Mouse (Mus musculus) layer of hippocampus, postnatal 10 days (tissue): ENCODE data around the gene Ccz1. TPM values are rescaled to one million over a fixed set of nuclear protein-coding genes. Genes with fewer than 3 reads are reported as not detected.

ENCODE experiments used
- DNase-seq, 2 experiments: peaks; one replicate each; pipeline ENCODE4 v3.0.0; 2021; ENCODE audit warnings: low spot score in 2 of 2
- total RNA-seq, 2 experiments: library from RNA; stranded (reverse); gene quantifications; 2 replicates each; pipeline ENCODE4 v1.2.3; 2021

Ccz1 gene
- total RNA-seq, 2 experiments from 2014 or later = 50.4 to 55.7 TPM

DNA sequence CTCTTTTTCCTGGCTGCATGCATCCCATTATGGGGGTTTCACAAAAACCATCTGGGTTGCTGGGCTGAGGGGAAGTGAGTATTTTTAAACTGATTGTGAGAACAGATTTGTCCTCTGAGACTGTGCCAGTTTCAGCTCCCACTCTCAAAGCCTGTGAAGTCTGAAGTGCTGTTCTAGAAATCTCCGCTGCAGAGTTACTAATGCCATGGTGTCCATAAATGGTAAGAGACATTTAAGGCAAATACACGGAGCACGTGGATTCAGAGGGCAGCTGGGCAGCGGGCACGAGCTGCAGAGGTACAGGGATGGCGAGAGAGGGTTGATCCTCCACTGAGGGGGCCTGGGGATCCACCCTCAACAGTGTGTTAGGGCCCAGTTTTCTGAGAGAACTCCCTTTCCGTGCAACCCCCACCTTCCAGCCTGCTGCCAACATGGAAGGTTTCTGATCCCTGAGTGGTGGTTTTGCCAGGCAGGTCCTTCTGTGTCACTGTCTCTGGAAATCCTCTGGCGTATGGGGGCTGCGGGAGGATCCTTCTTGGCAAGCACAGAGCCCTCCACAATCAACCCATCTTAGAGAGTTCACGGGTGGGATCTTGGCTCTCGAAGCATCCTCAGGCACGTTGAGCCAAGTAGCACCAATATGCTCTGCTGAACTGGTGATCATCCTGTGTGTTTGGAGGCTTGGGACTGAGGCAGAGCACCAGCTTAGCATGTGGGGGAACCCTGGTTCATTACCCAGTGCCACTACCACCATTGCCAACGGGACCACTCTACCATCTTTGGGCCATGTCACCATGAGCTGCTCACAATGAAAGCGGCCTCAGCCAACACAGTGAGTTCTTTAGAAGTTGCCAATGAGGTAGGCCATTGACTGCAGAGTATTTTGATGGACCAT lies 71.2 kb downstream of the Ccz1 start:
- peak; percentile 61 to 67 for DNase-seq

DNA sequence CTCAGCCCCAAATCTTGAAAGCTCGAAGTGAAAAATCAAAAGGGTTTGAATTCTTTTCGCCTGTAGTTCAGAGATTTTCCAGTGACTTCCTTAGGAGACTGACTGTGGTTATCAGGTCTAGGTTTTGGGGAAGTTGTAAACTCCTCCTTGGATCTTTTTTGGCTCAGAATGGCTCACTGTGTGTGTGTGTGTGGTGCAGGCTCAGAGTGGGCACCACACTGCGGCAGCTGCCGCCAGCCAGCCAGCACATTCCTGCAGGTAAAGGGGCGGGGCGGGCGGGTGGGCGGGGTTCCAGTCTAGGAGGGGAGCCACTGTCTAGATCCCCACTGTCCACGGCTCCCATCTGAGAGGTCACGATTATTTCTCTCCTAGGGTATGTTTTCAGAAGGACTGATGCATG lies 73.1 kb downstream of the Ccz1 start:
- no peak for DNase-seq

Other genes starting within 250 kb of the Ccz1 start
- 10 to 100 TPM; 39.5 to 40.7 TPM for gene Eif2ak1, start 197.1 kb downstream of the Ccz1 start, total RNA-seq
- under 1 TPM in 1 of 2 experiments, not detected in 1; 0.25 TPM for gene Ankrd61, start 117.2 kb downstream of the Ccz1 start, total RNA-seq
- 10 to 100 TPM; 45.1 to 46.1 TPM for gene Aimp2, start 105.0 kb downstream of the Ccz1 start, total RNA-seq
- gene Pms2, start 104.9 kb downstream of the Ccz1 start, total RNA-seq = 10 to 100 TPM; 19.3 to 21.5 TPM
- 1 to 10 TPM in 1 of 2 experiments, under 1 TPM in 1; 0.80 to 3.3 TPM for gene Gm42421, start 86.7 kb downstream of the Ccz1 start, total RNA-seq
- gene Rsph10b, start 81.8 kb downstream of the Ccz1 start, total RNA-seq = 1 to 10 TPM; 5.5 to 6.9 TPM
- gene Ocm, start 11.8 kb upstream of the Ccz1 start, total RNA-seq = under 1 TPM in 1 of 2 experiments, not detected in 1; 0.59 TPM
- 10 to 100 TPM; 83.0 to 91.0 TPM for gene Lmtk2, start 85.6 kb upstream of the Ccz1 start, total RNA-seq
- under 1 TPM; 0.27 to 0.43 TPM for gene Bhlha15, start 175.4 kb upstream of the Ccz1 start, total RNA-seq
- gene Tecpr1, start 208.7 kb upstream of the Ccz1 start, total RNA-seq = 10 to 100 TPM; 85.3 to 99.4 TPM
- gene Bri3, start 229.6 kb upstream of the Ccz1 start, total RNA-seq = 10 to 100 TPM; 64.3 to 69.4 TPM